Mouse (Mus musculus): ENCODE measurements at regions not wholly inside any gene's neighbourhood (a gene's known extent, or its start where the extent isn't known, plus 50 kb on each side); places are given as distances from the start of the nearest gene placed in this dataset.

- TF ChIP-seq POLR2A (IDR thresholded peaks at IDR 0.05; ENCODE audit: borderline replicate concordance, control insufficient read depth, low read depth, low read length) (no peak), CTCF (IDR thresholded peaks at IDR 0.05; ENCODE audit: control insufficient read depth, insufficient read depth, low read length) (no peak)
Measured at GRCm38 (mm10) chr3:143952289-143952688, 252.7 kb downstream of the Lmo4 start.
